Mouse (Mus musculus) lung, postnatal 0 days (tissue): ENCODE measurements around the gene Psd.

Experiments
- CTCF ChIP-seq: IDR thresholded peaks from 2 replicates; pipeline ENCODE4 v1.5.1; 2016; ENCODE audit warnings: antibody characterized with exemption, mild to moderate bottlenecking
- EP300 ChIP-seq: IDR thresholded peaks from 2 replicates; pipeline ENCODE4 v1.6.1; 2016; ENCODE audit warnings: antibody characterized with exemption, mild to moderate bottlenecking, control low read depth

DNA sequence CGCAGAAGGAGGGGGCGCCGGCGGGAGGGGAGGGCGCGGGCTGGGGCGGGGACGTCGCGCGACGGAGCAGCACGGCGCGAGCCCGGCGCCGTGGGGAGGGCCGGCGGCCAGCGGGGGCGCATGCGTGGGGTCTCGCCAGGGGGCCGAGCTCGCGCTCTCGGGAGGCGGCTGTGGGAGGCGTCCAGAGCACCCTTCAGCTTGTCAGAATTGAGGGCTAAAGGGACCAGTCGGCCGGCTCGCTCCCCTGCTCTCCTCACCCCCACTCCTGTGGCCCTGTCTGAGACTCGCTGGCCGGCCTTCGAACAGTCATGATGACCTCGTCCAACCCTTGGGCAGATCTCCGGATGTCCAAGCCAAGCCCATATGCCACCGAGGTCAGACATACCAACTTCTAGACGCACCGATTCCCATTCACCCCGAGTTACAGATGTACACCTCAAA lies 8.9 kb downstream of the Psd start:
- TF ChIP-seq CTCF (no peak), EP300 (no peak)
